Mouse (Mus musculus) gastrocnemius, adult 2 months (tissue): ENCODE data around the gene Gng4. TPM values are rescaled to one million over a fixed set of nuclear protein-coding genes. Genes with fewer than 3 reads are reported as not detected.
"Not testable (repeated sequence)": the region's sequence is repeated elsewhere in the genome, so short reads cannot be mapped to it uniquely, and the experiment has no call there.

Experiments
- DNase-seq: peaks from one replicate; pipeline ENCODE4 v3.0.0; 2022
- H3K27ac ChIP-seq: fragments of 200-600 bp; 2 replicates; pipeline ENCODE4 v1.8.1; 2022; ENCODE audit warnings: mild to moderate bottlenecking
- H3K4me3 ChIP-seq: fragments of 200-600 bp; 2 replicates; pipeline ENCODE4 v1.8.1; 2022; ENCODE audit warnings: mild to moderate bottlenecking, moderate library complexity
- CTCF ChIP-seq: fragments of 200-600 bp; IDR thresholded peaks from 2 replicates; pipeline ENCODE4 v1.8.1; 2022; ENCODE audit warnings: antibody characterized with exemption, mild to moderate bottlenecking, moderate library complexity
- intact Hi-C: fragments of 180-260 bp; cut with DNase I; formaldehyde crosslinking; loops from one replicate; pipeline ENCODE4 v1.15.1; 2025
- total RNA-seq, 2 experiments: library from RNA; stranded (reverse); gene quantifications; 2 replicates each; pipeline ENCODE4 v1.2.3; 2021

The Gng4 gene
- total RNA-seq, 2 experiments from 2014 or later = 0.41 to 0.75 TPM

- H3K4me3 ChIP-seq = no peak overlapping the region
- no peak overlapping the region for H3K27ac ChIP-seq
- intact Hi-C loops = no loop called here
- no peak for DNase-seq
- TF ChIP-seq CTCF = no peak
These were observed 4.2 kb downstream of the Gng4 start for GRCm38 (mm10) chr13:13788070-13788469.

DNA sequence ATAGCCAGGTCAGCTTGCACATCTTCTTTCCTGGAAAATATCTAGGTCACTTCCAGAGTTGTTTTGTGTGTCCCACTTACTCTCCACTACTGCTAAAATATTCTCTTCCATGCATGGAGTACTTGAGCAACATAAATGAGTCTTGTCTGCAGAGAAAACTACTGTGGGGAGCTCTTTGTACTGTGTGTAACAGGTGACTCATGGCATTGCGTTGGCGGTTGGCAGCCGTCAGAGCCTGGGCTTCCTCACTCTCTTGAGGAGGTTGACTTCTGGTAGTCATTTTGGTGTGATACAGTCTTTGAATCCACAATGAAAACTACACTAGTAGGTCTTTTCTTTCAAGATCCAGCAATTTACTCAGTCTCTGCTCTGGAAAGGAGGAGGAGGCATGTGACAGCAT is 8.1 kb downstream of the Gng4 start:
- intact Hi-C loops = no loop called here

GRCm38 (mm10) chr13:13795166-13795832 is 11.4 kb downstream of the Gng4 start:
- no peak overlapping the region for H3K4me3 ChIP-seq
- no peak for DNase-seq
- intact Hi-C loops = no loop called here
- TF ChIP-seq CTCF = no peak
- no peak overlapping the region for H3K27ac ChIP-seq

More for the DNA sequence above, 8.1 kb downstream of the Gng4 start:
- no peak overlapping the region for H3K4me3 ChIP-seq
- DNase-seq = no peak
- H3K27ac ChIP-seq = no peak overlapping the region
- TF ChIP-seq CTCF = no peak

DNA sequence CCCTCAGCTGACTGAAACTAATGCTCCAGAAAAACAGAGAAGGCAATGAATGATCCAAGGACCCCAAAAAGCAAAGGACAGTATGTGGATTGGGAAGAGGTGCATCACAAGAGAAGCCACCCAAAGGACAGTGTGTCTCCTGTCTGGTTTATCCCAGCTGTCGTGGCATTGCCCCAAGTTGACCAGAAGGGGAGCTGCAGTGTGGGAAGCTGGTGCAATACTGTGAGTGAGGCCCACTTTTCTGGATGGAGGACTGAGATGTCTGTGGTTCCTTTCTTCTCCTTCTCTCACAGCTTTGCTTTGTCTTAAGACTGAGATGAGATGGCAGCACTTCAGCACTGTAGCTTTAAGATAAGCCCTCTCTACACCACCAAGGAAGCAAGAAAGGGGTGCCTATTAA is 12.2 kb downstream of the Gng4 start:
- TF ChIP-seq CTCF = no peak
- DNase-seq = no peak
- intact Hi-C loops = no loop called here
- Histone ChIP-seq H3K4me3 (no peak overlapping the region), H3K27ac (no peak overlapping the region)

DNA sequence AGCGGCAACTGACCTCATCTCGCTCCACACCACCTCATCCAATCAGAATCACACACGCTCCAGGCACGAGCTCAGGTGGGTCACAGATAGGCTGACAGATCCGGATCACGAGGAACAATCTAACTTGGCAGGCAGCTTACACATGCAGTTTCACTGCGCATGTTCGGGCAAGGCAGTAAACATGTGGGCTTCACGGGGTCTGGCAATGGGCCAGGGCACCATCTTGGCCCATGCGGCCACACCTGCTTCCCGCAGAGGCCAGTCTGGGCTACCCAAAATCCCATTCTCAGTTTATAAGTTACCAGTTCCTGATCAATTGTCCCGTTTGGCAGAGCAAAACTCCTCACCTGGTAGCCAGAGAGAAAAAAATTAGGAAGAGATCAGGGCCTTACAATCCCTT is 14.0 kb downstream of the Gng4 start:
- DNase-seq, intact Hi-C loops, H3K4me3 ChIP-seq, H3K27ac ChIP-seq: not testable (repeated sequence)

DNA sequence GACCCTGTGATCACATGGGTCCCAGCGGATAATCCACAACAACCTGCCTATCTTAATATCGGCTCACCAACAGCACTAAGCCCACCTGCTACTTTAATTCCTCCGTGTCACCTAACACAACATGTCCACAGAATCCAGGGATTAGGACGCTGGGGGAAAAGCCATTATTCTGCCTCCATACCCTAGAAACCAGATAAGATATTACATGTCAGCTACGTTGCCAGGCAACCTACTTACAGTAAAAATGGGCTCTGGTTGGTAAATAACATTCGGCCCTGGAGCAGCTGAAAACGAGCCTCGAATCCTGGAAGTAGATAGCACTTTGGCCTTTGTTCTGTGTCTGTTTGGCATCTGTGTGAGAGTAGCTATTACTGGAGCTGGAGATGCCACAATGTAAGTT is 14.9 kb downstream of the Gng4 start:
- Histone ChIP-seq H3K27ac (no peak overlapping the region), H3K4me3 (no peak overlapping the region)
- no peak for TF ChIP-seq CTCF
- DNase-seq = no peak
- intact Hi-C loops = no loop called here

- DNase-seq = no peak
- no peak overlapping the region for H3K4me3 ChIP-seq
- no peak overlapping the region for H3K27ac ChIP-seq
- intact Hi-C loops = no loop called here
- no peak for TF ChIP-seq CTCF
These were observed 24.7 kb downstream of the Gng4 start for GRCm38 (mm10) chr13:13808337-13809132.

DNA sequence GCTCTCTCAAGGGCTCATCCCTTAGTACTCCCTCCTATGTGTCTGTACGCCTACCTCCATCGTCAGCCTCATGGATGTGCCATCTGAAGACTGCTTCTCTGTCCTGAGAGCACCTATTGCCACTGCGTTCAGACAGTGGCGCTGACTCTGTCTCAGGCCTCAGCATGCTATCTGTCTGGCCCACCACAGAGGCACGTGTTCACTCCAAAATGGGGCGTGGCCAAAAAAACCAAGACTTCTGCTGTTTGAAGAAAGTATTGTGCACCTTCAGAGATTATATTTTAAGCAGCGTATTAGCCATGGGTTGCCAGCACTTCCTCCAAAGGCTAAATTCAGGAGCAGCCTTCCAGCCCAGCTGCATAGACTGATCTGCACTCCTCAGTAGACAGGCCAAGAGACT is 27.0 kb downstream of the Gng4 start:
- DNase-seq = no peak
- intact Hi-C loops = no loop called here
- TF ChIP-seq CTCF = no peak
- Histone ChIP-seq H3K4me3 (no peak overlapping the region), H3K27ac (no peak overlapping the region)

- no peak for TF ChIP-seq CTCF
- intact Hi-C loops = no loop called here
- no peak for DNase-seq
- Histone ChIP-seq H3K27ac (no peak overlapping the region), H3K4me3 (no peak overlapping the region)
These were observed 34.8 kb downstream of the Gng4 start for GRCm38 (mm10) chr13:13818696-13819095.

DNA sequence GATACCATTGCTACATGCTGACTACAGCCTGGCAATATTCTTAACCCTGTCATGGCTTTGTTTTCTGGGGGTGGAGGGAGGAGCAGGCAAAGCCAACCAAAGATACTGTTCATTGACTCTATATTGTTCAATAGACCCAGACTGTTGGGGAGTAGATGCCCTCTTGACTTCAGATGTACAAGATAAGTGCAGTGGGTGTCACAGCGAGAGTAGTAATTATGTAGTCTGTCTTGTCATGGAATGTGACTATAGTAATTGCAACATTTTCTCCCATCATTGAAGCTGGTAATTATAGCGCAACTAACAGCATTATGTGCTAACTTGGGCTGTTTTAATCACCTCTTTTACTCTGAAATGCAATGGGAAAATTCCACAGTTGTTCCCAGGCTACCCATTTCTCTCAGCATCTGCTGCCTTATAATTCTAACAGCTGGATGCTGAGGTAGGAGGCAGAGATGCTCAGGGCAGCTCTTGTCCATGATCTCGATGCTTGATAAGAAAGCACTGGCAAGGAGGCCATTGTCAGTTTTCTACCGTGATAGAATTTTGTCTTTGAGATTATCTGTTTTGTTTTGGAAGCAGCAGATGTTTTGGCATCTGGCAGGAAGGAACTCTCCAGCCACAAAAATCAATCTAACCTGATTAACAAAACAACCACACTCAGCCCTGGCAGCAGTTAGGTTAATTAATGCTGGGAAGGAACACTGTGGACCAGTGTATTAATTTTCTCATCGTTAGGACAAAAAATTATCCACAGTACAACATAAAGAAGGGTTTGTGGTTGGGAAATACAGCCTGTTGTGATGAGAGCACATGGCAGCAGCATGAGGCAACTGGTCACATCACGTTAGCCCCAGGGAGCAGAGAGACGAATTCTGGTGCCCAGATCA is 36.6 kb downstream of the Gng4 start:
- intact Hi-C loops = no loop called here
- no peak for TF ChIP-seq CTCF
- no peak overlapping the region for H3K4me3 ChIP-seq
- no peak for DNase-seq
- no peak overlapping the region for H3K27ac ChIP-seq

DNA sequence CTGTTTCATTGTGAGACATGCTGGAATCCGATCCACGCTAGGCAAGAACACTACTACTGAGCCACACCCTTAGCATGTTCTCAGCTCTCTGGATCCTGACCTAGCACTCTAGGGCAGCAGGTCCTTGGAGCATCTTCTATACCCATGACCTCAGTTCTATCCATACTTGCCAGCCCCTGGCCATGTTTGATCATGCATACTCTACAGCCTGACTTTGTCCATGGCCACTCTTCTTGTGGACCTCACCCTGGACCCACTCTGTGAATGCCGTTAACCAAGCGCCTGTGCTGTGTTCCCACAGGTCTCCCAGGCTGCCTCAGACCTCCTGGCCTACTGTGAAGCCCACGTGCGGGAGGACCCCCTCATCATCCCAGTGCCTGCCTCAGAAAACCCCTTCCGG is 41.1 kb downstream of the Gng4 start:
- intact Hi-C loops = no loop called here
- DNase-seq = no peak
- H3K4me3 ChIP-seq = no peak overlapping the region
- no peak overlapping the region for H3K27ac ChIP-seq
- TF ChIP-seq CTCF = no peak

GRCm38 (mm10) chr13:13826533-13826932 is 42.7 kb downstream of the Gng4 start:
- TF ChIP-seq CTCF = no peak
- intact Hi-C loops = no loop called here
- DNase-seq = no peak
- Histone ChIP-seq H3K4me3 (no peak overlapping the region), H3K27ac (no peak overlapping the region)

GRCm38 (mm10) chr13:13828125-13828524 is 44.3 kb downstream of the Gng4 start:
- Histone ChIP-seq H3K4me3 (no peak overlapping the region), H3K27ac (no peak overlapping the region)
- intact Hi-C loops = no loop called here
- no peak for TF ChIP-seq CTCF
- DNase-seq = no peak
